Mouse (Mus musculus): ENCODE results near the gene Siglece.

Gene Siglece

DNA sequence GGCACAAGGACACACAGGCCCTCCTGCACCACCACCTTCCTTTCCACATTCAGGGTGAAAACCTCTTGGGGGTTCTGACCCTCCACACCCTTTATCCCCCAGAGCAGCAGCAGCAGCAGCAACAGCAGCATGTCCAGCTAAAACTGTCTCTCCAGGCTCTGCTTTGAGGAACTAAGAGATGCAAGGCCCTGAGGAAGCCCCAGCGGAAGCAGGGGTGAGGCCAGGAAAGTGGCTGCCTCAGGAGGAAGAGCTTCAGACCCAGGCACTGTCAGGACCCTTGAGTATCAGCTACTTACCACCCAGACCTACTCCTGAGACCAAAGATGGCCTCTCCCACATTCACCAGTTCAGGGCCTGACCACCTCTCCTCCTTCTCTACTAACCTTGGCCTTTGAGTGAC is at the start of gene Siglece:
Gene Siglece (minus strand): TSS at position 160 of the 400 bp plus-strand sequence.
- ChIA-PET CTCF (interaction anchor here in 2 of 4 experiments (1.0 to 1.6 kb wide), 2 partner anchors 9 to 12 kb away, joined by 4 to 5 read pairs; partner anchors contain the start of gene Ctu1 (in 1 of the 2)), POLR2A (interaction anchor here in 1 of 4 experiments (1.4 kb wide), 1 partner anchor 52 kb away, joined by 7 read pairs; the partner anchor contains the start of gene Zfp819)

DNA sequence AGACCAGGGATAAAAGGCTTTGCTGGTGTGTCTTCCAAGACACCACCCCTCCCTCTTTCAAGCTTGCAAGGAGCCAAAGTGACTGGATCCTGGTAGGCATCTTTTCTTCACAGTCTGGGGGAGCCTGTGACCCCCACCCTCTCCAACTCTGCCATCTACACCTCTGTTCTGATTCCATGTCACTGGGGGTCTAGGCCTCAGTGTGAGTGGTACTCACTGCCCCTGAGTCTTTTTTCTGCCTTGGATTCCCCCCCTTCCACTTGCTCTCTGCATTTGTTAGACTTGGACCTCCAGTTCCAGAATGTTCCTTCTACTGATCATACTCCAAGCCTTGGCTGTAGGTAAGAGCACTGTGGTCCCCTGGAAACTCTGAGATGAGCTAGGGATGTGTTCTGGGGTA is 30.2 kb upstream of the Siglece start, which contains the start of gene Klk14:
Gene Klk14 (plus strand): TSS at position 301 of the 400 bp plus-strand sequence.
- ChIA-PET CTCF (interaction anchor here in 2 of 4 experiments (0.6 kb wide), 2 partner anchors 9 to 10 kb away, joined by 3 to 5 read pairs; no protein-coding TSS in a partner anchor), POLR2A (no interaction called here)

GRCm38 (mm10) chr7:43685088-43685487 is 25.1 kb upstream of the Siglece start:
- ChIA-PET POLR2A (interaction anchor here in 1 of 4 experiments (0.8 kb wide), 1 partner anchor 10 kb away, joined by 3 read pairs; no protein-coding TSS in a partner anchor), CTCF (no interaction called here)

GRCm38 (mm10) chr7:43682511-43682910 is 22.6 kb upstream of the Siglece start:
- POLR2A ChIA-PET, result interaction anchor here in 3 of 4 experiments (0.7 to 1.5 kb wide), 4 partner anchors 11 to 369 kb away, joined by 3 to 7 read pairs (median 4); partner anchors contain the start of gene Ctu1 (in 2 of the 3)

GRCm38 (mm10) chr7:43680960-43681359 is 21.0 kb upstream of the Siglece start:
- CTCF ChIA-PET, result interaction anchor here in 3 of 4 experiments (0.6 to 2.7 kb wide), 5 partner anchors 100 to 354 kb away, joined by 3 to 17 read pairs (median 5); partner anchors contain the start of gene Klk10 (in 1 of the 3)
- POLR2A ChIA-PET, result interaction anchor here in 1 of 4 experiments (1.1 kb wide), 1 partner anchor 761 kb away, joined by 3 read pairs; no protein-coding TSS in a partner anchor

More at GRCm38 (mm10) chr7:43682511-43682910, 22.6 kb upstream of the Siglece start:
- CTCF ChIA-PET, result interaction anchor here (0.5 to 2.7 kb wide), 20 partner anchors 11 to 966 kb away, joined by 3 to 17 read pairs (median 3); partner anchors contain the start of genes Ctu1 (in 2 of the 4) and Klk10 (in 1 of the 4)

DNA sequence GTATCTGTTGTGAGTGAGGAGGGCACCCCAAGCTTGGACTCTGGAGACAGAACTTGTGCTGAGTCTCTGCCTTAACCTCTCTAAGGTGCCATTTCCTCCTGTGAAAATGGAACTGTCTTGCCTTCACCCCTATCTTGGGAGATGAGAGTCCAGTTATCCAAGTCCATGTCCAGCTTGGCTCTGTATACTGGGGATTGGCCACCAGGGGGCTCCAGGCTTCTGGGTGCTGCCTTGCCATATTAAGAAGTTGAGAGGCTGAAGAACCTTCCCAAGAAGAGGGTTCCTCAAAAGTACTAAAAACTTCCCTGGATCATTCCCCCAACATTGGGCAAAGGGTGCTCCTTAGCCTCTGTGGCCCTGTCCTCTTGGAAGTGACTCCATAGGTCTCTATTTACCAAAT is 18.6 kb upstream of the Siglece start:
- ChIA-PET POLR2A (no interaction called here), CTCF (interaction anchor here in 3 of 4 experiments (0.5 to 1.5 kb wide), 9 partner anchors 19 to 265 kb away, joined by 3 to 8 read pairs (median 3); no protein-coding TSS in a partner anchor)

DNA sequence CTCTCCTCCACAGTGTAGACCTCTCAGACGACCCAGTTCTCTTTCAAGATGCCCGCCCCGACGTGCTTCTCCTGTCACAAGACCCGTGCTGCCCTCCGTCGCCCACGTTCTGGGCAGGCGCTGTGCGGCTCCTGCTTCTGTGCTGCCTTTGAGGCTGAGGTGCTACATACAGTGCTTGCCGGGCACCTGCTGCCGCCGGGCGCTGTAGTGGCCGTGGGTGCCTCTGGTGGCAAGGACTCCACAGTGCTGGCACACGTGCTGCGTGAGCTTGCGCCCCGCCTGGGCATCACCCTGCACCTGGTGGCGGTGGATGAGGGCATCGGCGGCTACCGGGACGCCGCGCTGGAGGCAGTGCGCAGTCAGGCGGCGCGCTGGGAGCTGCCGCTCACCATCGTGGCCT is 15.1 kb upstream of the Siglece start:
- POLR2A ChIA-PET, result interaction anchor here in 1 of 4 experiments (0.6 to 2.2 kb wide), 6 partner anchors 10 to 222 kb away, joined by 3 to 11 read pairs (median 4); no protein-coding TSS in a partner anchor
- CTCF ChIA-PET, result interaction anchor here in 2 of 4 experiments (0.6 to 0.9 kb wide), 2 partner anchors 108 to 179 kb away, joined by 3 to 5 read pairs; no protein-coding TSS in a partner anchor

- POLR2A ChIA-PET, result interaction anchor here in 3 of 4 experiments (0.7 to 1.5 kb wide), 13 partner anchors 10 to 701 kb away, joined by 3 to 7 read pairs (median 3); partner anchors contain the start of genes Etfb (in 1 of the 3), Gm45233 (in 1 of the 3), Klk10 (in 1 of the 3) and Zfp719 (in 1 of the 3)
- CTCF ChIA-PET, result interaction anchor here in 2 of 4 experiments (0.5 to 1.3 kb wide), 4 partner anchors 21 to 950 kb away, joined by 3 to 9 read pairs (median 4); no protein-coding TSS in a partner anchor
These were observed 12.8 kb upstream of the Siglece start for GRCm38 (mm10) chr7:43672581-43673260.

DNA sequence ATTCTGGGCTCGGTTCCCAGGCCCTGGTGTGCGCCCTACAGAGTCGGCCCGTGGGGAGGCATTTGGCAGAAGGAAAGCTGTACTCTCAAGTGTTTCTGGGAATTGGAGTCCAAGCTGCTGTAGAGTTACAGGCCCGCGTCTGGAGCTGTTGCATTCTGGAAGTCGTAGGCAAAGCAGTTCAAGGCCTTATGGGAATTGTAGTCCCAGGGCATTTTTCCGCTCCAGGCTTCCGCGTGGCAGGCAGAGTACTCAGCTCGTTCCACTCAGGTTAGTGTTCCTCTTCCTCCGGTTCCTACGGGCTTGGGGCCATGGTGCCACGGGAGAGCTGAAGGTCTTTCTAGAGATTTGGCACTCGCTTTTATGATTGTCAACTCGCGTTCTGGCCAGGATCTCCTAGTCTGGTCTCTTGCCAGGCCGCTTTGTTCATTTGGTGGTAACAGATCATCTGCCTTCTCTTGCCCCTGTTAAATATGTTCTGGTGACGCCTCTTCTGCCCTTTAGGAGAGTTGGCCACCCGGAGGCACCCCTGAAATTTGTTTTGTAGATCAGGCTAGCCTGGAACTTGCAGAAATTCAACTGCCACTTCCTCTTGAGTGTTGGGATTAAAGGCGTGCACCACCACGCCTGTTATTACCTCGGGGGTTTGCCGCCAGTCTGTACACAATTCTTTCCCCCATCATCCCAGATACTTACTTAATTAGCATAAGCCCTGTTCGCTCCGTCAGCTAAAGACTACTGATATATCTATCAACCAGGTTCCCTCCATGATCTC is 12.0 kb upstream of the Siglece start, which contains the start of gene Ctu1:
Gene Ctu1 (plus strand): TSS at position 208 of the 772 bp plus-strand sequence.
- CTCF ChIA-PET, result interaction anchor here (0.5 to 2.3 kb wide), 14 partner anchors 10 to 1994 kb away, joined by 3 to 9 read pairs (median 4); partner anchors contain the start of genes Klk10 (in 1 of the 4) and Siglece (in 1 of the 4)
- POLR2A ChIA-PET, result interaction anchor here in 3 of 4 experiments (0.6 to 1.5 kb wide), 35 partner anchors 10 to 825 kb away, joined by 3 to 9 read pairs (median 3); partner anchors contain the start of genes Etfb (in 1 of the 3), Fam71e1 (in 1 of the 3), Gm45233 (in 1 of the 3) and Klk10 (in 1 of the 3)

DNA sequence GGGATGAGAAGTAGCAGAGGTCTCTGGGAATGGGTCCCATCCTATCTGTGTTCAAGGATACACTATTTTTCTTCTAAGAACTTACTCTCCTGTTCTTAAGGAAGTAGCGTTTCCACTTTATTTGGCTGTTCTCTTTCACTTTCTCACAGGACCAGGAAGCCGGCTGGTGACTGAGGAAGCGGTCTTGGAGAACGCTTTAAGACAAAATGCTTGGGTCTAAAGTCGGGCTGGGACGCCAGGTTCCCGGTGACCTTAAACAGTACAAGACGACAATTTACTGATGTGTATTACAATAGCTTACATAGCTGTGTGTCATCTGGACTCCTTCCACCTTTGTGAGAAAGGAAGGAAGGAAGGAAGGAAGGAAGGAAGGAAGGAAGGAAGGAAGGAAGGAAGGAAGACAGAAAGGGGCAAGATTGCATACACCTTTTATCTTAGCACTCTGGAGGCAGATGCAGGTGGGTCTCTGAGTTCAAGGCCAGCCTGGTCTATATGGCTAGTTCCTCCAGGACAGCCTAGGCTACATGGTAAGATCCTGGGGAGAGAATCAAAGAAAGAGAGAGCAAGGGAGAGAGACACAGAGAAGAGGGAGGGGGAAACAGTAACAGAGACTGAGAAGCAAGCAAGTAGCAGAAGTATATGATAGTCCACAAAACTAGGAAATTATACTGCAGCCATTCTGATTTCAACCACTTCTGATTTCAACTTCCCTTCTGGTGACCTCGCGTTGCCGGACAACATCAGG is 11.3 kb upstream of the Siglece start:
- ChIA-PET CTCF (interaction anchor here in 3 of 4 experiments (0.5 to 2.3 kb wide), 12 partner anchors 11 to 1994 kb away, joined by 3 to 9 read pairs (median 4); partner anchors contain the start of genes Klk10 (in 1 of the 3) and Siglece (in 1 of the 3)), POLR2A (interaction anchor here in 3 of 4 experiments (0.6 to 1.5 kb wide), 28 partner anchors 11 to 796 kb away, joined by 3 to 9 read pairs (median 3); partner anchors contain the start of genes Etfb (in 1 of the 3), Gm45233 (in 1 of the 3), Klk10 (in 1 of the 3) and Klk8 (in 1 of the 3))

- CTCF ChIA-PET, result interaction anchor here (0.6 to 2.3 kb wide), 15 partner anchors 9 to 895 kb away, joined by 3 to 12 read pairs (median 4); partner anchors contain the start of gene Siglece (in 1 of the 4)
- POLR2A ChIA-PET, result interaction anchor here in 2 of 4 experiments (0.7 to 1.4 kb wide), 5 partner anchors 29 to 1025 kb away, joined by 3 read pairs; no protein-coding TSS in a partner anchor
These were observed 8.6 kb upstream of the Siglece start for GRCm38 (mm10) chr7:43668582-43668981.

DNA sequence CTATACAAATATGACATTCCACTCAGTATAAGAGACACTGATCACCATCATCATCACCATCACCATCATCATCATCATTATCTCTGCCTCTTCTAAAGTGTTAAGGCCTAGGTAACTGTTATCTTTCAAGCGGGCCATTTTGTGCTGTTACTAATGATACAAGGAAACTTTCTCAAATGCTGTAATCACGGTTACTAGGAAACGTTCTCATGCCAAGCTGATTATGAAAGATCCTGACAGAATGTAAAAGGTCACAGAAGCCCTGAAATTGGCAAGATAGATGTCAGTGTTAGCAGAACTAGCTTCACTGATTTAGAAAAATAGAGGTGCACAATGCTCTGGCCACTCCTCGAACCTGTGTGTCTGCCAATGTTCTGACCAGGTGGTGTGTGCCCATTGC is 7.3 kb upstream of the Siglece start:
- ChIA-PET POLR2A (interaction anchor here in 1 of 4 experiments (1.0 kb wide), 1 partner anchor 9 kb away, joined by 3 read pairs; no protein-coding TSS in a partner anchor), CTCF (interaction anchor here in 1 of 4 experiments (0.6 kb wide), 1 partner anchor 363 kb away, joined by 3 read pairs; no protein-coding TSS in a partner anchor)

DNA sequence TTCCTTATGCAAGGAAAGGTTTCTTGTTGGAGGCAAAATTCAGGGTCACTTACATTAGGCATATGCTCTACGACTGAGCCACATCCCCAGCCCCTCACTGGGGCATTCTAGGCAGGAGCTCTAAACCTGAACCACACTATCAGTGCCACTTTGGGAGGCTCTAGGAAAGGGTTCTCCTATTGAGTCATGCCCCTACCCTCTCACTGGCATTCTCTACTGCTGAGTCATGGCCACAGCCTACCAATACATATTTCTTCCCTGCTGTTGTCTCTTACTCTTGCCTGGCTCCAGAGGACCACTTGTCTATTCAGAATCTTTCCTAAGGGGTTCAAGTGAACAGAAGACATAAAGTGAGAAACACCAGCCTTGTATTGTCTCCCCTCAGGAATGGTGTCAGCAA is 2.8 kb upstream of the Siglece start:
- POLR2A ChIA-PET, result interaction anchor here in 1 of 4 experiments (0.6 kb wide), 1 partner anchor 583 kb away, joined by 3 read pairs; the partner anchor contains the start of genes 1700028J19Rik and 2410002F23Rik
- CTCF ChIA-PET, result interaction anchor here in 1 of 4 experiments (0.6 kb wide), 1 partner anchor 316 kb away, joined by 4 read pairs; no protein-coding TSS in a partner anchor

- ChIA-PET CTCF (interaction anchor here in 1 of 4 experiments (0.6 kb wide), 1 partner anchor 158 kb away, joined by 3 read pairs; no protein-coding TSS in a partner anchor), POLR2A (interaction anchor here in 3 of 4 experiments (0.6 to 1.8 kb wide), 4 partner anchors 10 to 209 kb away, joined by 3 to 9 read pairs (median 5); partner anchors contain the start of gene Ctu1 (in 1 of the 3))
These were observed 3.7 kb downstream of the Siglece start for GRCm38 (mm10) chr7:43656232-43656631.

DNA sequence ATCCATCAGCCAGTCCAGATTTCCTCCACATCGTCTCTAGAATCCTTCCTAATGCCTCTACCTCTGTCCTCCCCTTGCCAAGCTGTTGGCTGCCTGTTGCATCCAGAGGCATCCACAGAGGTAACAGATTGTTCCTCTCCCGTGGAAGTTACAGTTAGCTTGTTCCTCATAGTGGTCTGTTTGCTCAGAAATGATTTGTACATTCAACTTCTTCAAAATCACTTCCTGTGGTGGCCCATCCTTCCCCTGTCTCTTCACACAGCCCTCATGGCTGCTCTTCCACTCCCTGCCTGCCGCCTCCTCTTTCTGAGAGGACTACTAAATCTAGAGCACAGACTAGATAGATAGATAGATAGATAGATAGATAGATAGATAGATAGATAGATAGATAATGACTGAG is 5.4 kb downstream of the Siglece start:
- POLR2A ChIA-PET, result interaction anchor here in 3 of 4 experiments (0.6 to 2.4 kb wide), 8 partner anchors 9 to 591 kb away, joined by 3 to 9 read pairs (median 6); partner anchors contain the start of gene Ctu1 (in 1 of the 3)
- CTCF ChIA-PET, result interaction anchor here in 3 of 4 experiments (0.9 to 1.4 kb wide), 3 partner anchors 11 to 17 kb away, joined by 3 to 8 read pairs (median 3); partner anchors contain the start of gene Ctu1 (in 1 of the 3)

GRCm38 (mm10) chr7:43652683-43653082 is 7.3 kb downstream of the Siglece start:
- ChIA-PET POLR2A (interaction anchor here in 2 of 4 experiments (0.5 to 2.4 kb wide), 5 partner anchors 10 to 73 kb away, joined by 3 to 9 read pairs (median 5); partner anchors contain the start of gene Zfp719 (in 1 of the 2)), CTCF (interaction anchor here in 3 of 4 experiments (0.6 to 1.7 kb wide), 4 partner anchors 16 to 260 kb away, joined by 3 to 6 read pairs (median 5); partner anchors contain the start of gene Ctu1 (in 1 of the 3))

Data from embryonic stem cell, embryonic (primary cell).